Mouse (Mus musculus): ENCODE measurements around the gene Mvb12b.

DNA sequence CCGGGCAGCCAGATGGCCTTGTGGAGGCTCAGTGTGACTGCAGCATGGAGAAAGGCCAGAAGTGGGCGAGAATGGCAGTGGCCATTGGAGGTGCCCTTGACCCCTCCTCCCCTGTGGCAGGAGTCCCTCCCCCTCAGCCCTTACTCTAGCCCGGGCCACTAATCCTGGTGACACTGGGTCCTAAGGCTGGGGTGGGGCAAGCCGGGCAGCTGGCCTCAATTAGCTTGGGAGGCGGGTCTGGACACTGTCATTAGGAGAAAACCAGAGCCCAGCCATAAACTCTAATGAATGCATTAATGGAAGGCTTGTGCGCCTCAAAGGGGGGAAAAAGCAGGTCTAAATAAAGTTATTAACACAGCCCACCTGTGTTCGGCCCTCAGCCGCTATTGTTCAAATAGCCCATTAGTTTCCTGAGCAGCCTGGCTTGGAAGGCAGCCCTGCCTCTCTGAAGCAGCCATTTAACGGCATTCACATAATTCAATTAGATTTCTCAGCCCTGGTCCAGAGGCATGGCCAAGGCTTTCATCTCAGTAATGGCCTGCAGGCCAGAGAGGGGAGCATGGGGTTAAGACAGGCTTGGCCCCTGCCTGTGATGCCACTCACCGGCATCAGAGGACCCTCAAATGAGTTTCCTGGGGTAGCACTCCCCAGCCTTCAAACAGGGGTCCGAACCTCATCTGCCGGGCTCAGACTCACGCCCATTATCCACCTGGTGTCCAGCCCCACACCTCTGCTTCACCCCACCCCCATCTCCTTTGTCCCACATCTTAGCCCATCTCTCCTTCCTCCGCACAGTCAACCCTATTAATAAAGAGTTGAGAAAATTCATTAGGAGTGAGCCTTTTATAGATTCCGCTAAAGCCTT lies 186.9 kb downstream of the Mvb12b start:
- TF ChIP-seq POLR2A (IDR thresholded peaks at IDR 0.05; ENCODE audit: control insufficient read depth in 1 of 2, insufficient read depth in 1 of 2, low read depth in 1 of 2, low read length in 2 of 2, poor library complexity in 1 of 2) (no peak), CTCF (IDR thresholded peaks at IDR 0.05 in 2 of 3, conservative IDR thresholded peaks at IDR 0.05 in 1 of 3; ENCODE audit: control insufficient read depth in 1 of 3, insufficient read depth in 1 of 3, low read depth in 2 of 3, low read length in 3 of 3, poor library complexity in 1 of 3, severe bottlenecking in 1 of 3) (no peak), ETS1 (IDR thresholded peaks at IDR 0.05; ENCODE audit: low read depth, low read length) (no peak), NELFE (IDR thresholded peaks at IDR 0.05; ENCODE audit: low read depth, low read length) (no peak), ZKSCAN1 (IDR thresholded peaks at IDR 0.05; ENCODE audit: low read depth, low read length) (no peak), POLR2AphosphoS2 (IDR thresholded peaks at IDR 0.05; ENCODE audit: low read length) (no peak), HCFC1 (IDR thresholded peaks at IDR 0.05; ENCODE audit: low read depth, low read length) (no peak), USF1 (IDR thresholded peaks at IDR 0.05; ENCODE audit: low read depth, low read length) (no peak), MAFK (IDR thresholded peaks at IDR 0.05; ENCODE audit: borderline replicate concordance, low read depth, low read length) (no peak), CHD1 (IDR thresholded peaks at IDR 0.05; ENCODE audit: low read depth, low read length) (no peak), ZC3H11A (IDR thresholded peaks at IDR 0.05; ENCODE audit: low read depth, low read length) (no peak), MYC (IDR thresholded peaks at IDR 0.05; ENCODE audit: low read depth, low read length) (no peak), EP300 (IDR thresholded peaks at IDR 0.05; ENCODE audit: low read depth in 1 of 2, low read length in 2 of 2) (no peak), SIN3A (IDR thresholded peaks at IDR 0.05; ENCODE audit: low read length) (no peak)

Measured in MEL (cell line).